Mouse (Mus musculus): ENCODE measurements at regions not wholly inside any gene's neighbourhood (a gene's known extent, or its start where the extent isn't known, plus 50 kb on each side); places are given as distances from the start of the nearest gene placed in this dataset.
A peak's percentile ranks its signal among the peaks of the same experiment; 100 is the strongest.

DNA sequence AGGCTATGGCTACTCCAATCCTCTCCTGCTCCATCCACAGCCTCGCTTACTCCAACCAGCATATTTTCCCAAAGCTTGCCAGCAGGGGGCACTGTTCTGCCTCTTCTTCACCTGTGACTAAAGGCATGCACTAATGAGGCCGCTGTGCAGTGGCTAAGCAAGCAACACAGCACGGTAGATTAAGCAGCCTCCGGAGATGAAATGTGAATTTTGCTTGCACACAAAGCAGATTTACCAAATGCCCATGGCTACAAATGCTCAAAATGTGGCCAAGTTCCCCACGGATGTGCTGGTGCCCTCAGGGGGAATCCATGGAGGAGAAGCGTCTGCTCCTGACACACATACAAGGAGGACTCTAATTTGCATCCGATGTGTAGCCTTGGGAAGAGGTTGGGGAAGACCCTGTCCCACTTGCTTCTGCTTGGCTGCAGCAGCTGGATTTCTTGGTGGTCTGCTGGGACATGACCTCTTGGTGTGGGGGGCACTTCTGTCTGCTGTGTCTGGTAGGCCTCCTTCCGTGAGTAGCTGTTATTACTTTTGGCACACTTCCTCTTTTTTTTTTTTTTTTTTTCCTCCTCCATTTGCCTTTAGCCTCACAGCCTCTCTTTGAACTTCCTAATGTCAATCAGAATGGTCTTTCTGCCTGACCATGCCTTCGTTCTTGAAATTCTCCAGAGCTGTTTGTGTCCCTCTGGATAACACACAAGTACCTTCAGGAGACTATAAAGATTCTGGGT, 221.1 kb upstream of the Ghitm start:
- WGBS: 17% methylated on average over 9 of the region's 9 CpGs
- Histone ChIP-seq H3K4me3 (ENCODE audit: low read depth, low read length) (no peak overlapping the region), H3K9ac (no peak overlapping the region), H3K27me3 (ENCODE audit: insufficient read depth, low read length) (no peaks in the 10 kb centered on the region), H3K4me1 (ENCODE audit: insufficient read depth) (no peaks in the 10 kb centered on the region), H3K9me3 (ENCODE audit: low read length) (no peaks in the 10 kb centered on the region), H3K27ac (ENCODE audit: low read depth, low read length) (no peak overlapping the region), H3K36me3 (ENCODE audit: insufficient read depth) (no peaks in the 10 kb centered on the region), H3K4me2 (ENCODE audit: low read depth) (no peak overlapping the region)
- ATAC-seq (peak; percentile 93), DNase-seq (peak; percentile 85)
- TF ChIP-seq CTCF (IDR thresholded peaks at IDR 0.05; ENCODE audit: low read depth): peak; percentile 81

DNA sequence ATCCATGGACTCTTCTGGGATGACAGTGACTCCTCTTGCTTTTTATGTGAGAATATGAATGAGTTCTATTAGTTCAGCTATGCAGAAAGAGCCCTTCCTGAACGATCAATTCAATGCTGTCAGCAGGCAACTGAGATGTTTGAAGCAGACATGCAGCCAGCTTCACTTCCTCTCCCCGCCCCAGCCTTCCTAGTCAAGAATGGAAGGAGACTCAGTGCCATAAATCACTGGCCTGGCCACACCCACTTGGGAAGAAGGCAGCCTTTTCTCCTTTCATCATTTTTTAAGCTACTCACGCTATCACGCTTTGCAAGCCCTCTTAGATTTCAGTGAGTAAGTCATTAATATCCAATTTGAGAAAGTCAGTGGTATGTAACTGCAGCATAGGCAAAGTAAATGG, 188.3 kb upstream of the Ghitm start:
- WGBS: 79% methylated on average over 4 of the region's 4 CpGs
- ATAC-seq: no peak

DNA sequence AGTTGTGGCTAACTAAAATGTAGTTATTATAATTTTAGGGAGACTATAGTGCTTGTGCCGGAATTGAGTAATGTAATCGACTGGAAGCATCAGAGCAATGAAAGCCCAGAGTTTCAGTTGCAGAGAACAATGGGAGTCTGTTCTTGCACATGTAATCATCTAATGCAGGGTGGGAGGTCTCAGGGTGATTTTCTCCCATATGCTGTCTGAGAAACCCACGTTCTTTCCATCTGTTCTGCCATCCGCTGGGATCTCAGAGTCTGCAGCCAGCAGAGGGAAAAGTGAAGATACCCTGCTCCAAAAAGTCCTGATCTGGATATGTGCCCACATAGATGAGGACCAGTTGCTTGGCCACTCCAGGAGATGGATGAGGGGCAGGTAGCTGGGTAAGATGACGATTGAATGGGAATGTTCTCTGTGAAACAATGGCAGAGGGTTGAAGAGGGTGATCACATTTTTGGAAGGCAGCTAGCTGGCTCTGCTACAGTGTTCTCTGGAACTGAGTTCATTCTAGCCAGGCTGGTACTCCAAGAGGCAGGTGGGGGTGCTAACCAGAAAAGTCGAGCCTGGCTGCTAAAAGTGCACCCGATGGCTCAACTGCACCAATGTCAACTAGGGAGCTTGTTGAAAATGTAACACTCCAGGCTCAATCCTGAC, 180.3 kb upstream of the Ghitm start:
- Histone ChIP-seq H3K4me1 (ENCODE audit: insufficient read depth) (no peaks in the 10 kb centered on the region), H3K36me3 (ENCODE audit: insufficient read depth) (no peaks in the 10 kb centered on the region), H3K9ac (no peak overlapping the region), H3K4me2 (ENCODE audit: low read depth) (no peak overlapping the region), H3K27ac (ENCODE audit: low read depth, low read length) (no peak overlapping the region), H3K4me3 (ENCODE audit: low read depth, low read length) (no peak overlapping the region), H3K9me3 (ENCODE audit: low read length) (no peaks in the 10 kb centered on the region), H3K27me3 (ENCODE audit: insufficient read depth, low read length) (no peaks in the 10 kb centered on the region)
- TF ChIP-seq CTCF (IDR thresholded peaks at IDR 0.05; ENCODE audit: low read depth): no peak
- 39% methylated on average over 7 of the region's 7 CpGs for WGBS
- ATAC-seq (peak; percentile 88), DNase-seq (peak; percentile 38)

More for the DNA sequence above, 188.3 kb upstream of the Ghitm start:
- Histone ChIP-seq H3K9ac (no peak overlapping the region), H3K27me3 (ENCODE audit: insufficient read depth, low read length) (no peaks in the 10 kb centered on the region), H3K9me3 (ENCODE audit: low read length) (no peaks in the 10 kb centered on the region), H3K4me3 (ENCODE audit: low read depth, low read length) (no peak overlapping the region), H3K36me3 (ENCODE audit: insufficient read depth) (no peaks in the 10 kb centered on the region), H3K4me2 (ENCODE audit: low read depth) (no peak overlapping the region), H3K4me1 (ENCODE audit: insufficient read depth) (no peaks in the 10 kb centered on the region), H3K27ac (ENCODE audit: low read depth, low read length) (no peak overlapping the region)
- no peak for DNase-seq
- no peak for TF ChIP-seq CTCF (IDR thresholded peaks at IDR 0.05; ENCODE audit: low read depth)

DNA sequence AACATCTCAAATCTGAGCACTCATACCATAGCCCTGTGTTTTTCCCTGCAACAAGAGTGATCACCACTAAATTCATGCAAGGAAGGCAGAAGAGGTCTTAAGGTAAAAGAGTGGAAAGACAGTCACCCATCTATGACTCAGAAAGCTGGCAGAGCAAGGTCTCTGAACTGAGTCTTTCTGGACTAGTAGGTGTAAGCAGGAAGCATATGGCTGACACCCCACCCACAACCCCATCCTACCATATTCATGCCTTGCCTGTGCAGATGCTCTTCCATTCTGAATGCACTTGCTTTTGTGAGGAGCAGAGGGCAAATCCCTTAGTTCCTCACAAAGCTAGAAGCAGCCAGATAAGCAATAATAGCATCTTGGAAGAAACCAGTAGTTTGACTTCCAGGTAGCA, 178.8 kb upstream of the Ghitm start:
- H3K27me3 ChIP-seq (ENCODE audit: insufficient read depth, low read length): no peaks in the 10 kb centered on the region
- no peak overlapping the region for H3K9ac ChIP-seq
- H3K4me1 ChIP-seq (ENCODE audit: insufficient read depth): no peaks in the 10 kb centered on the region
- DNase-seq (no peak), ATAC-seq (no peak)
- H3K4me2 ChIP-seq (ENCODE audit: low read depth): no peak overlapping the region
- TF ChIP-seq CTCF (IDR thresholded peaks at IDR 0.05; ENCODE audit: low read depth): no peak
- H3K9me3 ChIP-seq (ENCODE audit: low read length): no peaks in the 10 kb centered on the region
- no peaks in the 10 kb centered on the region for H3K36me3 ChIP-seq (ENCODE audit: insufficient read depth)
- no peak overlapping the region for H3K27ac ChIP-seq (ENCODE audit: low read depth, low read length)
- no peak overlapping the region for H3K4me3 ChIP-seq (ENCODE audit: low read depth, low read length)

DNA sequence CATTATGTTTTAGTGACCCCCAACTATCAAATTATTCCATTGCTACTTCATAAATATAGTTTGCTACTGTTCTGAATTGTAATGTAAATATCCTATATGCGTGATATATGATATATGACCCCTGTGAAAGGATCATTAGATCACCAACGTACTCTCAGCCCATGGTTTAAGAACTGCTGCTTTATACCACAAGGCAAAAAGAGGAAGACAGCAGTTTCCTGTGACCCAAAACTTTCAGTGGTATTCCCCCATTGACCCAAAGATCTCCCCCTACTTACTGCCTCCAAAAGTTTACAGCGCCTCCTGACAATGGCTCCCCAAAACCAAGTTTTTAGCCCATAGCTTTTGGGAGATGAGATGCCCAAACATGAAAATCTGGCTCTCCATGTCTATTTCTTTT, 177.8 kb upstream of the Ghitm start:
- 91% methylated on average over 3 of the region's 3 CpGs for WGBS
- Histone ChIP-seq H3K4me2 (ENCODE audit: low read depth) (no peak overlapping the region), H3K27me3 (ENCODE audit: insufficient read depth, low read length) (no peaks in the 10 kb centered on the region), H3K9me3 (ENCODE audit: low read length) (no peaks in the 10 kb centered on the region), H3K36me3 (ENCODE audit: insufficient read depth) (no peaks in the 10 kb centered on the region), H3K9ac (no peak overlapping the region), H3K4me3 (ENCODE audit: low read depth, low read length) (no peak overlapping the region), H3K27ac (ENCODE audit: low read depth, low read length) (no peak overlapping the region), H3K4me1 (ENCODE audit: insufficient read depth) (no peaks in the 10 kb centered on the region)
- no peak for TF ChIP-seq CTCF (IDR thresholded peaks at IDR 0.05; ENCODE audit: low read depth)
- ATAC-seq (no peak), DNase-seq (no peak)

DNA sequence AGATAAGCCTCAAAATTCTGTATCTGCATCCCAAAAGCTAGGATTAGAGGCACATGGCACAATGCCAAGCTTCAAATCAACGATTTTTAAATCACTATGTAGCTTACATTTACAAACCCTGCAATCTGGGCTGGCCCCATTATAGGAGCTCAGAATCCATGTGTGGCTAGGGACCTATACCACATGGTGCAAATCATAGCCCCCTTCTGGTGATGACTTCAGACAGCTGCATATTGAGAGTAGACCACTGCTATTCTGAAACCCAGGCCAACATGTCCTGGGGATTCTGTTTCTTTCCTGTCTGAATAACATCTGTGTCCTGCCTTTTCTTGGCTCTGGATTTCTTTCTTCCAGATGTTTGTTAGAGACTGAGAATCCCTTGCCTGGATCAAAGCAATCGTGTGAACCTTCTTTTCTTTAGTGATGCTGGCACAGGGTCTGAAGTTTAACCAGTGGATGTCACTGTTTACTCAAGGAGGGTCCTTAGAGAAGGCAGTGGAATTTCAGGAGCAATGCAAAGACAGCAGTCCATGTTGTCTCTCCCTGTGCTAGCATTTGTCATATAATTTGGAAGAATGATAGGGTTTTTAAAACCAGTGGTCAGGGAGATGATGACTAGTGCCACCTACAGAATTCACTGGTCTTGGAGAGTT, 171.7 kb upstream of the Ghitm start:
- 41% methylated on average over 2 of the region's 2 CpGs for WGBS

DNA sequence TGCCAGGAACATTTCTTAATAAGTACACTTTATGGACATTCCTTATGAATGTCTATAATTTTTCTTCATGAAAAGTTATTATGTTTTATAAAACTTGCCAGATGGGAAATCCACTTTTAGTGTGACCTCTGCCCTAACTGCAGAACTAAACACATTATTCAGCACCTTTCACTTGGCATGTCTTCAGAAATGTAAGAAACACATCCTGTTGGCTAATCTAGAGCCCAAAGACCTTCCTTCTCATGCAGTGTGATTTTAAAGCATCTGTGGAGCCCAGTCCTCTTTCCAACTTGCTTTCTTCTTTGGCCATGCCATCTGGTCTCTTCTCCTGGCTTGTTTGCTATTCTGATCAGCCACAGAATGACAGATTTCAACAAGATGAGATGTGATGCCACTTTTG, 163.6 kb upstream of the Ghitm start:
- no peak for DNase-seq
- no peak overlapping the region for H3K4me2 ChIP-seq (ENCODE audit: low read depth)
- no peaks in the 10 kb centered on the region for H3K9me3 ChIP-seq (ENCODE audit: low read length)
- no peak overlapping the region for H3K27ac ChIP-seq (ENCODE audit: low read depth, low read length)
- no peaks in the 10 kb centered on the region for H3K27me3 ChIP-seq (ENCODE audit: insufficient read depth, low read length)
- no peaks in the 10 kb centered on the region for H3K4me1 ChIP-seq (ENCODE audit: insufficient read depth)
- no peak for TF ChIP-seq CTCF (IDR thresholded peaks at IDR 0.05; ENCODE audit: low read depth)
- no peak overlapping the region for H3K4me3 ChIP-seq (ENCODE audit: low read depth, low read length)
- ATAC-seq: no peak
- no peak overlapping the region for H3K9ac ChIP-seq
- no peaks in the 10 kb centered on the region for H3K36me3 ChIP-seq (ENCODE audit: insufficient read depth)

More for the DNA sequence above, 171.7 kb upstream of the Ghitm start:
- no peak overlapping the region for H3K4me3 ChIP-seq (ENCODE audit: low read depth, low read length)
- H3K27ac ChIP-seq (ENCODE audit: low read depth, low read length): no peak overlapping the region
- no peak overlapping the region for H3K4me2 ChIP-seq (ENCODE audit: low read depth)
- H3K27me3 ChIP-seq (ENCODE audit: insufficient read depth, low read length): no peaks in the 10 kb centered on the region
- DNase-seq: peak; percentile 39
- peak; percentile 58 for TF ChIP-seq CTCF (IDR thresholded peaks at IDR 0.05; ENCODE audit: low read depth)
- H3K36me3 ChIP-seq (ENCODE audit: insufficient read depth): no peaks in the 10 kb centered on the region
- peak; percentile 63; the same call in 1 of the 2 replicates for ATAC-seq
- no peaks in the 10 kb centered on the region for H3K4me1 ChIP-seq (ENCODE audit: insufficient read depth)
- H3K9ac ChIP-seq: no peak overlapping the region
- H3K9me3 ChIP-seq (ENCODE audit: low read length): no peaks in the 10 kb centered on the region

Measured in forebrain, postnatal 0 days (tissue).